Mouse (Mus musculus) neural tube, embryonic 10.5 days (tissue): ENCODE measurements around the gene Il16.

ENCODE experiments used
- DNase-seq: peaks from one replicate; pipeline ENCODE4 v3.0.0-alpha.2; 2017; ENCODE audit warnings: low spot score; ENCODE audit errors: extremely low spot score

Gene Il16

DNA sequence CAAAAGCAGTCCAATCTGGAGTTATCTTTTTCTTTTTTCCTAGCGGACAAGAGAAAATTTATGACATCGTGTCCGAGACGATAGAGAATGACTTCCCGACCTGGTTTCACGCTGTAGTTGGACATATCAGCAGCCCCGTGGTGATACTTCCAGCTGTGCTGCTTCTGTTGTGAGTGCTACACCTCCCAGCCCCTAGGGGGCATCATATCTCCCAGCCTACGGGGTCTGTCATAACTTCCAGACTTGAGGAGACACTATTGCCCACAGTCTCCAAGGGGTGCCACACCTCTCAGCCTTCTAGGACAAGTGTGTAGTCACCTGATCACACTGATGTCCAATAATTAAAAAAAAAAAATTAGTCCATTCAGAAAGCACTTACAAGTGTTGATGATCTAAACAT, 129.7 kb downstream of the Il16 start:
- no peak for DNase-seq

- DNase-seq, result no peak
These were observed 130.3 kb downstream of the Il16 start for GRCm38 (mm10) chr7:83615272-83615671.

DNA sequence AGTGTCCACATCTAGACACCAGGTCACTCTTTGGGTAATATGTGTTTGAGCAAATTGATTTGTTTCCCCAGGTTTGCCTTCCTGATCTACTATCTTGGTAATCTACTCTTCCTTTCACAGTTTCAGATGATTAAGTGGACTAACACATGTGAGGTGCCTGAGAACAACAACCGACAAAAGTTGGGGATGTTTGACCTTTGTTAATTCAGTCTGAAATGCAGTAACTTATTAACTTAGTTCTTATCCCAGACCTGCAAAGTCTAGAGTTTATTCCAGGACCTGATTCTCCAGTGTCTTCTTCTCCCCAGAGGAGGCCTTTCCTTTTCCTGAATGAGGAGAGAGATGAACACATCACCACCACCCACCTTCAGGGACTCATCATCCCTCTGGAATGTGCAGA, 133.6 kb downstream of the Il16 start:
- no peak for DNase-seq

DNA sequence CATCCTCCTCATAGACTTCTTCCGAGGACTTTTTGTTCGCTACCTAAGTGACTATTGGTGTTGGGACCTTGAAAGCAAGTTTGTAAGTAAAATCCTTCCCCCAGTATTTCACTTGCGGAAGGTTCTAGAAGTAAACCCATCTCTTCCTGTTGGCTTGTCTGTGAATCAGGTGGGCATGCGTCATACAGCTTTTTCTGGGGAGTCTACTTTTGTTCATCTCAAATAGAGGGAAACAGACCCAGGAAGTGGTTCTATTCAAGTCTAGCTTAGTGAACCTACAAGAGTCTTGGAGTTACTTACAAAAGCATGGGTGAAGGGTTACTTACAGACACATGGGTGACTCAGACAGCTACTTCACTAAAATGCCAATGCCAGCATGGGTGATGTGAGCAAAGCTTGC, 135.6 kb downstream of the Il16 start:
- no peak for DNase-seq

- DNase-seq, result no peak
These were observed 138.7 kb downstream of the Il16 start for GRCm38 (mm10) chr7:83606796-83607195.

DNA sequence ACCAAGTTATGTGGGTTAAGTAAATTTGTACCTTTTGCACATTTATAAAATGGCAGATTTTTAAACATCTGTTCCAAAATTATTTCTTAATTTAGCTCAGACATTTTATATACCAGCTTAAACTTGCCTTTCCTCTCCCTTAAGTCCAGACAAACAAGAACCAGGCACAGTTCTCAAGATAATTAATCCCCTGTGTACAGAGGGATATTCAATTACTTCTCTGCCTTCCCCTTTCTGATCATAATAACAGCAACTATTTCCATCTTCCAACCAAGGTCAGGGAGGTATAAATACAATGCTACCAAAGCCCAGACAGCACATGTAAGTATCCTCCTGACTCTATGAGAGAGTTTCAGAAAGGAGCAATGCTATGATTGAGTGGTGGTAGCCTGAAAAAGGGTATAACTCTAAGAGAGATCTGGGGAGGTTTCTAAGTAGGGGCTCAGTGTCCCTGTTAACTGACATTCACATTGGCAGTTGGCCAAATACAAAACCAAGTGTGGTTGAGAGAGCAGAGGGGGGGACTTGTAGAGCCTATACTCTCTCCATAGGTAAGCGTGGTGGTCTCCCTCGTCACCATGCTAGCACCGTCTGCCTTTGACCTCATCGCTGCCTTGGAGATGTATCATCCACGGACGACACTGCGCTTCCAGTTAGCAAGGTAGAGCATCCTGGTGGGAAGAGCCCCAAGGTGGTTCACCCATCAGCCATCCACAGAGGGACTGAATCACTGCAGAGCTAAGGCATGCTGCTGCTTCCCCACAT, 141.2 kb downstream of the Il16 start:
- no peak for DNase-seq

DNA sequence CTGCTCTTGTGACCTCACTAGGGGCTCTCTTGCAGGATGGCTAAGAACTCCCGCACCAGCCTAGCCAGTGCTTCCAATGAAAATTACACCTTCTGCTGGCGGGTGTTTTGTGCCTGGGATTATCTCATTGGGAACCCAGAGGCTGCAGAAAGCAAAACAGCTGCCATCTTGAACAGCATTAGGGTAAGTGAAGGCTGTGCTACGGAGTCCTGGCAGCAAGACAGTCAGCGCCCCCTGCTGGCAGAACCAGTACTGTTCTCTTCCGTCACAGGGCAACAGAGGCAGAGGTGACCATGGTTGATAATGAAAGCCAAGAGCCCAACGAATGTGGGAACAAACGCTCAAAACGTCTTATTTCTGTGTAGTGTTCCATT, 145.6 kb downstream of the Il16 start:
- peak; percentile 65 for DNase-seq

DNA sequence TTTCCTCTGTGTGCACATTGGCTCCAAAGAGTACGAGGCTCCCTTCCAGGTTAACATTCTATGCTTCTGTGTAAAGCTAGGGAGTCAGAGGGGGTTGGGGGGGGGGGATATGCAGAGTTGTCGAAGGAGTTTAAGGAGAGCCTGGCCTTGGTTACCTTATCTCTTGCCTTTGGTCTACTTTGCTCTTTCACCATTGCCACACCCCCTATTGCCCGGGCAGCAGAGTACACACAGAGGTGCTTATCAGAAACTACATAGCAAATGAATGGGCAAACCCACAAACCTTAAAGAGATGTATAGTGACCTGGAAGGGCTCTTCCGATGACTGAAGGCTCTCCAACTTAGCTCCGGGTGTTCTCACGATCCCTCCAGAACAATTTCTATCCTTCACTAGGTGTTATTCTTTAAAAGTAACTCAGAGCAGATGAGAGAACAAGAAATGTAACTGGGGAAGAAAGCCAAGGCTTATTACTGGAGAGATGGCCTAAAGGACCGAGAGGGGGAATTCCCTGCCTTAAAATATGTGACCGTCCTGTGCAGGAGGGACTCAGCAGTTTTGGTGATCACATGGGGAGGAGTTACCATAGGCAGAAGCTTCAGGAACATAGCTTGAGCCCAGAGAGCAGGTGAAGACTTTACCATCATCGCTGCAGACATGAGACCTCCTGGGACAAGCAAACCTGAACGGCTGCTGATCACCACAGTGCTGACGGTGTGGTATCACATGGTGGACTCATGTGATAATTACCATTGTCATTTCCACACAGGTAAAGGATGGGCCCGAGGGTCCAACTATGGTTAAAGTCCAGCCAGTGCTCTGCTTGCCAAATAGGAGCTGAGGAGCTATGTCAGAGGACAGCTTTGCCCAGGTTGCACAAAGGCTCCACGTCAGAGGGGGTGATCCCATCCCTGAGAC, 146.3 kb downstream of the Il16 start:
- no peak for DNase-seq

- DNase-seq, result no peak
These were observed 148.5 kb downstream of the Il16 start for GRCm38 (mm10) chr7:83597063-83597462.

DNA sequence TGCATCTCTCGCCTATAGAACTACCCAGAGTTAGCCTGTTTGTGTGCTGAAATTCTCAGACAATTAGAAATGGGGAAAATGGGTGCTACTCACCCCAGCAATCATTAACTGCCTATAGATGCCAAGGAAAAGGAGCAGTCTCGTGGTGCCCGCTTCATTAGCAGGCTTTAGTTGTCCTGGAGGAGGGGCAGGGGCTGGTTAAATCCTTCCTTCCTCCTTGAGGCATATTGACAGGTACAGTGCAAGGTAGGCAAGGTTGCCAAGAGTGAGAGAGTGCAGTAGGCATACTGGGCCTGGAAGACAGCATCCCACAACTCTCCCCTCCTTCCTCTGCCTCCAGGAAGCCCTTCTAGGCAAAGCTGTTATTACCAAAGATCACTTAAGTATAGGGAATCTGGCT, 151.5 kb downstream of the Il16 start:
- no peak for DNase-seq
